Mouse (Mus musculus): ENCODE measurements at regions not wholly inside any gene's neighbourhood (a gene's known extent, or its start where the extent isn't known, plus 50 kb on each side); places are given as distances from the start of the nearest gene placed in this dataset.

GRCm38 (mm10) chr8:92005091-92005490, 203.2 kb upstream of the Irx3 start:
- no peaks in the 10 kb centered on the region for H3K36me3 ChIP-seq (ENCODE audit: control insufficient read depth, insufficient read depth)
- H3ac ChIP-seq (ENCODE audit: control insufficient read depth, insufficient read length, low read depth) = no peak overlapping the region
- H3K79me2 ChIP-seq (ENCODE audit: control insufficient read depth, insufficient read depth) = no peaks in the 10 kb centered on the region
- no peaks in the 10 kb centered on the region for H3K27me3 ChIP-seq (ENCODE audit: control insufficient read depth, insufficient read depth, insufficient read length)
- H3K4me3 ChIP-seq (ENCODE audit: insufficient read depth, poor library complexity, severe bottlenecking) = no peak overlapping the region
- TF ChIP-seq CEBPB (IDR thresholded peaks at IDR 0.05; ENCODE audit: low read depth) (no peak), USF1 (IDR thresholded peaks at IDR 0.05; ENCODE audit: low read depth) (no peak), MAX (IDR thresholded peaks at IDR 0.05) (no peak), CTCF (IDR thresholded peaks at IDR 0.05; ENCODE audit: control insufficient read depth, insufficient read depth, insufficient read length) (no peak), MYOD1 (IDR thresholded peaks at IDR 0.05; ENCODE audit: control insufficient read depth, insufficient read length, low read depth) (no peak), MYOG (IDR thresholded peaks at IDR 0.05; ENCODE audit: control insufficient read depth, extremely low read depth, insufficient read length) (no peak), FOSL1 (IDR thresholded peaks at IDR 0.05; ENCODE audit: insufficient read depth, low read length, poor library complexity, severe bottlenecking) (no peak)
- no peaks in the 10 kb centered on the region for H3K79me3 ChIP-seq (ENCODE audit: low read depth)

GRCm38 (mm10) chr8:92004532-92004931, 202.7 kb upstream of the Irx3 start:
- TF ChIP-seq CTCF (IDR thresholded peaks at IDR 0.05; ENCODE audit: control insufficient read depth, insufficient read depth, insufficient read length) (no peak), MAX (IDR thresholded peaks at IDR 0.05) (no peak), USF1 (IDR thresholded peaks at IDR 0.05; ENCODE audit: low read depth) (no peak), CEBPB (IDR thresholded peaks at IDR 0.05; ENCODE audit: low read depth) (no peak), MYOD1 (IDR thresholded peaks at IDR 0.05; ENCODE audit: control insufficient read depth, insufficient read length, low read depth) (no peak), MYOG (IDR thresholded peaks at IDR 0.05; ENCODE audit: control insufficient read depth, extremely low read depth, insufficient read length) (no peak), FOSL1 (IDR thresholded peaks at IDR 0.05; ENCODE audit: insufficient read depth, low read length, poor library complexity, severe bottlenecking) (no peak)
- Histone ChIP-seq H3K27me3 (ENCODE audit: control insufficient read depth, insufficient read depth, insufficient read length) (no peaks in the 10 kb centered on the region), H3ac (ENCODE audit: control insufficient read depth, insufficient read length, low read depth) (no peak overlapping the region), H3K36me3 (ENCODE audit: control insufficient read depth, insufficient read depth) (no peaks in the 10 kb centered on the region), H3K79me2 (ENCODE audit: control insufficient read depth, insufficient read depth) (no peaks in the 10 kb centered on the region), H3K4me3 (ENCODE audit: insufficient read depth, poor library complexity, severe bottlenecking) (no peak overlapping the region), H3K79me3 (ENCODE audit: low read depth) (no peaks in the 10 kb centered on the region)

- no peak for TF ChIP-seq MAX (IDR thresholded peaks at IDR 0.05)
- peak; percentile 56 for TF ChIP-seq CEBPB (IDR thresholded peaks at IDR 0.05; ENCODE audit: low read depth)
- Histone ChIP-seq H3K27me3 (ENCODE audit: control insufficient read depth, insufficient read depth, insufficient read length) (no peaks in the 10 kb centered on the region), H3K4me3 (ENCODE audit: insufficient read depth, poor library complexity, severe bottlenecking) (no peak overlapping the region)
Measured at GRCm38 (mm10) chr8:92000368-92000767, 198.5 kb upstream of the Irx3 start.

GRCm38 (mm10) chr8:91999661-92000060, 197.8 kb upstream of the Irx3 start:
- Histone ChIP-seq H3K4me3 (ENCODE audit: insufficient read depth, poor library complexity, severe bottlenecking) (no peak overlapping the region), H3ac (ENCODE audit: control insufficient read depth, insufficient read length, low read depth) (no peak overlapping the region), H3K79me2 (ENCODE audit: control insufficient read depth, insufficient read depth) (no peaks in the 10 kb centered on the region), H3K36me3 (ENCODE audit: control insufficient read depth, insufficient read depth) (no peaks in the 10 kb centered on the region), H3K79me3 (ENCODE audit: low read depth) (no peaks in the 10 kb centered on the region), H3K27me3 (ENCODE audit: control insufficient read depth, insufficient read depth, insufficient read length) (no peaks in the 10 kb centered on the region)
- TF ChIP-seq CEBPB (IDR thresholded peaks at IDR 0.05; ENCODE audit: low read depth) = no peak
- TF ChIP-seq MYOD1 (IDR thresholded peaks at IDR 0.05; ENCODE audit: control insufficient read depth, insufficient read length, low read depth) = peak; percentile 97

More at GRCm38 (mm10) chr8:92000368-92000767, 198.5 kb upstream of the Irx3 start:
- H3ac ChIP-seq (ENCODE audit: control insufficient read depth, insufficient read length, low read depth) = no peak overlapping the region
- H3K36me3 ChIP-seq (ENCODE audit: control insufficient read depth, insufficient read depth) = no peaks in the 10 kb centered on the region
- H3K79me3 ChIP-seq (ENCODE audit: low read depth) = no peaks in the 10 kb centered on the region
- no peaks in the 10 kb centered on the region for H3K79me2 ChIP-seq (ENCODE audit: control insufficient read depth, insufficient read depth)

GRCm38 (mm10) chr8:91999189-91999588, 197.3 kb upstream of the Irx3 start:
- H3ac ChIP-seq (ENCODE audit: control insufficient read depth, insufficient read length, low read depth) = no peak overlapping the region
- H3K79me3 ChIP-seq (ENCODE audit: low read depth) = no peaks in the 10 kb centered on the region
- no peak overlapping the region for H3K4me3 ChIP-seq (ENCODE audit: insufficient read depth, poor library complexity, severe bottlenecking)
- no peaks in the 10 kb centered on the region for H3K79me2 ChIP-seq (ENCODE audit: control insufficient read depth, insufficient read depth)
- H3K27me3 ChIP-seq (ENCODE audit: control insufficient read depth, insufficient read depth, insufficient read length) = no peaks in the 10 kb centered on the region
- no peaks in the 10 kb centered on the region for H3K36me3 ChIP-seq (ENCODE audit: control insufficient read depth, insufficient read depth)
- TF ChIP-seq FOSL1 (IDR thresholded peaks at IDR 0.05; ENCODE audit: insufficient read depth, low read length, poor library complexity, severe bottlenecking) = peak; percentile 80
- peak; percentile 41 for TF ChIP-seq MYOD1 (IDR thresholded peaks at IDR 0.05; ENCODE audit: control insufficient read depth, insufficient read length, low read depth)
- TF ChIP-seq MAX (IDR thresholded peaks at IDR 0.05) = no peak

- Histone ChIP-seq H3ac (ENCODE audit: control insufficient read depth, insufficient read length, low read depth) (no peak overlapping the region), H3K79me2 (ENCODE audit: control insufficient read depth, insufficient read depth) (no peaks in the 10 kb centered on the region), H3K4me3 (ENCODE audit: insufficient read depth, poor library complexity, severe bottlenecking) (no peak overlapping the region), H3K36me3 (ENCODE audit: control insufficient read depth, insufficient read depth) (no peaks in the 10 kb centered on the region), H3K79me3 (ENCODE audit: low read depth) (no peaks in the 10 kb centered on the region), H3K27me3 (ENCODE audit: control insufficient read depth, insufficient read depth, insufficient read length) (no peaks in the 10 kb centered on the region)
- TF ChIP-seq CEBPB (IDR thresholded peaks at IDR 0.05; ENCODE audit: low read depth) = no peak
- TF ChIP-seq MYOD1 (IDR thresholded peaks at IDR 0.05; ENCODE audit: control insufficient read depth, insufficient read length, low read depth) = no peak
- no peak for TF ChIP-seq CTCF (IDR thresholded peaks at IDR 0.05; ENCODE audit: control insufficient read depth, insufficient read depth, insufficient read length)
- TF ChIP-seq MAX (IDR thresholded peaks at IDR 0.05) = no peak
Measured at GRCm38 (mm10) chr8:91997892-91998189, 196.0 kb upstream of the Irx3 start.

Measured in C2C12 (cell line).